Mouse (Mus musculus): ENCODE measurements around the gene Hacl1.

Gene Hacl1

GRCm38 (mm10) chr14:31661671-31662554, 20.8 kb upstream of the Hacl1 start:
- DNase-seq (ENCODE audit: low spot score), result peak; percentile 84

GRCm38 (mm10) chr14:31660312-31661093, 19.4 kb upstream of the Hacl1 start:
- no peak for DNase-seq (ENCODE audit: low spot score)

GRCm38 (mm10) chr14:31659501-31660181, 18.6 kb upstream of the Hacl1 start:
- no peak for DNase-seq (ENCODE audit: low spot score)

GRCm38 (mm10) chr14:31658126-31658680, 17.1 kb upstream of the Hacl1 start:
- DNase-seq (ENCODE audit: low spot score), result no peak

GRCm38 (mm10) chr14:31656857-31657645, 16.0 kb upstream of the Hacl1 start:
- no peak for DNase-seq (ENCODE audit: low spot score)

GRCm38 (mm10) chr14:31656386-31656785, 15.3 kb upstream of the Hacl1 start:
- DNase-seq (ENCODE audit: low spot score), result no peak

GRCm38 (mm10) chr14:31655406-31655805, 14.3 kb upstream of the Hacl1 start:
- DNase-seq (ENCODE audit: low spot score), result no peak

- DNase-seq (ENCODE audit: low spot score), result no peak
Measured at GRCm38 (mm10) chr14:31654816-31655215, 13.7 kb upstream of the Hacl1 start.

- no peak for DNase-seq (ENCODE audit: low spot score)
Measured at GRCm38 (mm10) chr14:31653101-31653875, 12.2 kb upstream of the Hacl1 start.

- no peak for DNase-seq (ENCODE audit: low spot score)
Measured at GRCm38 (mm10) chr14:31652624-31653023, 11.5 kb upstream of the Hacl1 start.

- no peak for DNase-seq (ENCODE audit: low spot score)
Measured at GRCm38 (mm10) chr14:31652106-31652505, 11.0 kb upstream of the Hacl1 start.

- no peak for DNase-seq (ENCODE audit: low spot score)
Measured at GRCm38 (mm10) chr14:31651206-31651605, 10.1 kb upstream of the Hacl1 start.

- DNase-seq (ENCODE audit: low spot score), result no peak
Measured at GRCm38 (mm10) chr14:31650347-31650746, 9.3 kb upstream of the Hacl1 start.

GRCm38 (mm10) chr14:31647991-31648390, 6.9 kb upstream of the Hacl1 start:
- DNase-seq (ENCODE audit: low spot score), result no peak

- DNase-seq (ENCODE audit: low spot score), result no peak
Measured at GRCm38 (mm10) chr14:31645920-31646319, 4.8 kb upstream of the Hacl1 start.

- no peak for DNase-seq (ENCODE audit: low spot score)
Measured at GRCm38 (mm10) chr14:31644931-31645547, 4.0 kb upstream of the Hacl1 start.

- DNase-seq (ENCODE audit: low spot score), result no peak
Measured at GRCm38 (mm10) chr14:31644183-31644830, 3.2 kb upstream of the Hacl1 start.

- DNase-seq (ENCODE audit: low spot score), result no peak
Measured at GRCm38 (mm10) chr14:31641506-31642155, 545 bp upstream of the Hacl1 start.

- DNase-seq (ENCODE audit: low spot score), result no peak
Measured at GRCm38 (mm10) chr14:31640346-31640889, 668 bp downstream of the Hacl1 start, which contains the start of gene Gm49387. Gene Gm49387 (minus strand): TSS chr14:31640878.
